Mouse (Mus musculus) kidney, embryonic 15.5 days (tissue): Measurements from ENCODE around the gene Aprt. TPM values are rescaled to one million over a fixed set of nuclear protein-coding genes. Genes with fewer than 3 reads are reported as not detected.

ENCODE experiments used
- ATAC-seq: fragments of 200-750 bp; cut with Nextera tagmentation; replicated peaks from 2 replicates; pipeline ENCODE4 v1.8.0; 2017; ENCODE audit warnings: moderate TSS enrichment; ENCODE audit not compliant: low FRiP score
- H3K27ac ChIP-seq: fragments of 300-500 bp; sonication (generic); 2 replicates; pipeline ENCODE4 v1.5.1; 2015; ENCODE audit warnings: mild to moderate bottlenecking, inconsistent platforms
- H3K27me3 ChIP-seq: fragments of 300-500 bp; sonication (generic); 2 replicates; pipeline ENCODE4 v1.6.1; 2015; ENCODE audit warnings: inconsistent platforms
- H3K36me3 ChIP-seq: fragments of 300-500 bp; sonication (generic); 2 replicates; pipeline ENCODE4 v1.6.1; 2015; ENCODE audit warnings: inconsistent platforms
- H3K4me1 ChIP-seq: fragments of 300-500 bp; sonication (generic); 2 replicates; pipeline ENCODE4 v1.6.1; 2015; ENCODE audit warnings: inconsistent platforms
- H3K4me2 ChIP-seq: fragments of 300-500 bp; sonication (generic); 2 replicates; pipeline ENCODE4 v1.6.1; 2015; ENCODE audit warnings: moderate library complexity, mild to moderate bottlenecking, inconsistent platforms
- H3K4me3 ChIP-seq: fragments of 300-500 bp; sonication (generic); replicated peaks from 2 replicates; pipeline ENCODE4 v1.5.1; 2015; ENCODE audit warnings: mild to moderate bottlenecking, inconsistent platforms
- H3K9ac ChIP-seq: fragments of 300-500 bp; sonication (generic); 2 replicates; pipeline ENCODE4 v1.6.1; 2015; ENCODE audit warnings: mild to moderate bottlenecking, inconsistent platforms
- H3K9me3 ChIP-seq: fragments of 300-500 bp; sonication (generic); replicated peaks from 2 replicates; pipeline ENCODE4 v1.6.1; 2016; ENCODE audit warnings: inconsistent platforms
- WGBS: fragments of 180-500 bp; shearing (Covaris S2); methylation state at CpG from one replicate; pipeline ENCODE4 v1.1.7; 2015; ENCODE audit warnings: mixed read lengths; 5-methylcytosine and 5-hydroxymethylcytosine counted together
- polyA plus RNA-seq: library from polyadenylated mRNA; unstranded; fragments of >200 nt; fragmentation: Nextera tagmentation; extraction: Ambion mirVana; gene quantifications from 2 replicates; pipeline ENCODE4 v1.2.1, GENCODE M21; 2015

Gene Aprt
- 333 and 353 TPM in 2 replicates for polyA plus RNA-seq

GRCm38 (mm10) chr8:122576648-122577022 lies at the start of gene Aprt:
TSS of gene Aprt (minus strand) at chr8:122576909.
- H3K9me3 ChIP-seq: no peaks in the 10 kb centered on the region
- peak within 1 kb of the TSS; percentile 83 for H3K4me3 ChIP-seq
- H3K4me1 ChIP-seq: peaks cover 69% of the 10 kb centered on the region
- peak; percentile 87 for ATAC-seq
- peaks cover 29% of the 10 kb centered on the region for H3K36me3 ChIP-seq
- peak within 1 kb of the TSS; percentile 73 for H3K9ac ChIP-seq
- H3K4me2 ChIP-seq: peak within 1 kb of the TSS; percentile 89
- H3K27me3 ChIP-seq: no peaks in the 10 kb centered on the region
- H3K27ac ChIP-seq: peak within 1 kb of the TSS; percentile 87
- WGBS: under 1% methylated on average over 39 of the region's 39 CpGs

GRCm38 (mm10) chr8:122625811-122626210 lies 49.1 kb upstream of the Aprt start:
- Histone ChIP-seq H3K27ac (no peak overlapping the region), H3K36me3 (no peaks in the 10 kb centered on the region), H3K9me3 (no peaks in the 10 kb centered on the region), H3K9ac (no peak overlapping the region), H3K4me1 (peaks cover 13% of the 10 kb centered on the region), H3K4me3 (no peak overlapping the region), H3K27me3 (peaks cover 15% of the 10 kb centered on the region), H3K4me2 (no peak overlapping the region)
- ATAC-seq: no peak
- WGBS: 84% methylated on average over 9 of the region's 9 CpGs

GRCm38 (mm10) chr8:122624653-122625052 lies 47.9 kb upstream of the Aprt start:
- no peak overlapping the region for H3K4me2 ChIP-seq
- H3K36me3 ChIP-seq: no peaks in the 10 kb centered on the region
- H3K4me1 ChIP-seq: peaks cover 22% of the 10 kb centered on the region
- no peaks in the 10 kb centered on the region for H3K9me3 ChIP-seq
- H3K27ac ChIP-seq: no peak overlapping the region
- ATAC-seq: no peak
- H3K27me3 ChIP-seq: peaks cover 9% of the 10 kb centered on the region
- H3K4me3 ChIP-seq: no peak overlapping the region
- no peak overlapping the region for H3K9ac ChIP-seq
- 68% methylated on average over 5 of the region's 5 CpGs for WGBS

GRCm38 (mm10) chr8:122623844-122624642 lies 47.3 kb upstream of the Aprt start:
- 91% methylated on average over 17 of the region's 17 CpGs for WGBS
- ATAC-seq: no peak
- Histone ChIP-seq H3K36me3 (no peaks in the 10 kb centered on the region), H3K4me1 (peaks cover 25% of the 10 kb centered on the region), H3K4me3 (no peak overlapping the region), H3K27ac (no peak overlapping the region), H3K27me3 (0 out of 2 replicates have a peak, but pooled peaks cover 5% of the 10 kb centered on the region), H3K4me2 (no peak overlapping the region), H3K9ac (no peak overlapping the region), H3K9me3 (no peaks in the 10 kb centered on the region)

GRCm38 (mm10) chr8:122622727-122623126 lies 46.0 kb upstream of the Aprt start, which contains the start of gene Pabpn1l:
TSS of gene Pabpn1l (minus strand) at chr8:122622739.
- H3K27me3 ChIP-seq: no peaks in the 10 kb centered on the region
- WGBS: 76% methylated on average over 6 of the region's 6 CpGs
- no peaks in the 10 kb centered on the region for H3K36me3 ChIP-seq
- H3K4me2 ChIP-seq: no peak within 1 kb of the TSS
- H3K4me1 ChIP-seq: peaks cover 30% of the 10 kb centered on the region
- H3K9ac ChIP-seq: no peak within 1 kb of the TSS
- H3K4me3 ChIP-seq: no peak within 1 kb of the TSS
- no peak for ATAC-seq
- no peaks in the 10 kb centered on the region for H3K9me3 ChIP-seq
- H3K27ac ChIP-seq: peak within 1 kb of the TSS; percentile 41; the same call in 1 of the 2 replicates

- H3K9ac ChIP-seq: no peak overlapping the region
- H3K27ac ChIP-seq: no peak overlapping the region
- ATAC-seq: no peak
- H3K27me3 ChIP-seq: no peaks in the 10 kb centered on the region
- H3K4me1 ChIP-seq: peaks cover 35% of the 10 kb centered on the region
- H3K36me3 ChIP-seq: peaks cover under 1% of the 10 kb centered on the region; the same call in 1 of the 2 replicates
- H3K4me2 ChIP-seq: no peak overlapping the region
- 25% methylated on average over 5 of the region's 5 CpGs for WGBS
- H3K4me3 ChIP-seq: no peak overlapping the region
- H3K9me3 ChIP-seq: no peaks in the 10 kb centered on the region
These were observed 43.7 kb upstream of the Aprt start for GRCm38 (mm10) chr8:122620446-122620845.

- no peak for ATAC-seq
- no peak overlapping the region for H3K9ac ChIP-seq
- H3K4me1 ChIP-seq: peaks cover 35% of the 10 kb centered on the region
- H3K4me3 ChIP-seq: no peak overlapping the region
- no peaks in the 10 kb centered on the region for H3K27me3 ChIP-seq
- no peak overlapping the region for H3K4me2 ChIP-seq
- 68% methylated on average over 6 of the region's 6 CpGs for WGBS
- no peaks in the 10 kb centered on the region for H3K9me3 ChIP-seq
- peaks cover 12% of the 10 kb centered on the region; the same call in 1 of the 2 replicates for H3K36me3 ChIP-seq
- no peak overlapping the region for H3K27ac ChIP-seq
These were observed 42.1 kb upstream of the Aprt start for GRCm38 (mm10) chr8:122618660-122619378.

- H3K4me1 ChIP-seq: peaks cover 35% of the 10 kb centered on the region
- WGBS: 39% methylated on average over 5 of the region's 7 CpGs
- no peak overlapping the region for H3K4me3 ChIP-seq
- no peak overlapping the region for H3K4me2 ChIP-seq
- no peak; the same call in 1 of the 2 replicates for ATAC-seq
- H3K9ac ChIP-seq: no peak overlapping the region
- no peaks in the 10 kb centered on the region for H3K9me3 ChIP-seq
- H3K27ac ChIP-seq: peak overlapping the region; percentile 37; the same call in 1 of the 2 replicates
- H3K27me3 ChIP-seq: no peaks in the 10 kb centered on the region
- peaks cover 12% of the 10 kb centered on the region; the same call in 1 of the 2 replicates for H3K36me3 ChIP-seq
These were observed 41.3 kb upstream of the Aprt start for GRCm38 (mm10) chr8:122617947-122618546.

- no peak overlapping the region for H3K4me3 ChIP-seq
- peaks cover 12% of the 10 kb centered on the region; the same call in 1 of the 2 replicates for H3K36me3 ChIP-seq
- H3K4me2 ChIP-seq: no peak overlapping the region
- 63% methylated on average over 9 of the region's 9 CpGs for WGBS
- peaks cover 42% of the 10 kb centered on the region for H3K4me1 ChIP-seq
- H3K9ac ChIP-seq: no peak overlapping the region
- H3K27ac ChIP-seq: no peak overlapping the region
- no peaks in the 10 kb centered on the region for H3K27me3 ChIP-seq
- no peaks in the 10 kb centered on the region for H3K9me3 ChIP-seq
- no peak for ATAC-seq
These were observed 39.6 kb upstream of the Aprt start for GRCm38 (mm10) chr8:122616181-122616905.

GRCm38 (mm10) chr8:122611295-122612133 lies 34.8 kb upstream of the Aprt start, which contains the start of the genes Galns and Trappc2l:
TSS of gene Galns (minus strand) at chr8:122611463.
TSS of gene Trappc2l (plus strand) at chr8:122611640.
- no peaks in the 10 kb centered on the region for H3K9me3 ChIP-seq
- peak within 1 kb of the TSS; percentile 83 for H3K4me2 ChIP-seq
- WGBS: under 1% methylated on average over 56 of the region's 57 CpGs
- H3K36me3 ChIP-seq: peaks cover 12% of the 10 kb centered on the region; the same call in 1 of the 2 replicates
- peaks cover 29% of the 10 kb centered on the region for H3K4me1 ChIP-seq
- peak within 1 kb of the TSS; percentile 90 for H3K27ac ChIP-seq
- H3K9ac ChIP-seq: peak within 1 kb of the TSS; percentile 58
- peak within 1 kb of the TSS; percentile 77 for H3K4me3 ChIP-seq
- peak; percentile 97 for ATAC-seq
- no peaks in the 10 kb centered on the region for H3K27me3 ChIP-seq
